10 mouse cellular contexts compared by ENCODE assay signal in genomic region chr2:29977307-29977706, GRCm38 (mm10). TPM values are rescaled to one million over a fixed set of nuclear protein-coding genes. Genes with fewer than 3 reads are reported as not detected.
A peak's percentile ranks its signal among the peaks of the same experiment; 100 is the strongest.
DNase-seq lines count a peak whose midpoint lies in the region; ATAC-seq and TF ChIP-seq lines count a peak whose summit lies in the region.
"Had no signal": no experiment of that assay in that cellular context is flagged by ENCODE, and none has a peak within 500 bp of the region (broad histone marks: within the 10 kb centered on the region; RNA-seq: fewer than 3 reads in every experiment).

No protein-coding gene starts in this region.

- H3K4me3 ChIP-seq in cerebellum, adult 2 months (replicated peaks; ENCODE audit: insufficient read depth, low read depth, low read length): no peak overlapping the region
- H3K4me3 ChIP-seq: heart, embryonic 15.5 days; megakaryocyte, embryonic 14.5 days had no signal

- DNase-seq in cerebellum, adult 2 months: peak in 1 of 2 experiments; percentile 39
- DNase-seq in cerebellum, adult 11-12 months: no peak
- peak; percentile 65 for DNase-seq in layer of hippocampus, adult 9-10 months (ENCODE audit: low spot score)
- DNase-seq in layer of hippocampus, adult 9-11 months: no peak
- DNase-seq in MEL-GATA-1-ER (ENCODE audit: extremely low read depth, low read depth): peak; percentile 26
- peak; percentile 84 for DNase-seq in naive thymus-derived CD4-positive, alpha-beta T cell, adult 2 months (ENCODE audit: low read depth)
- no peak for DNase-seq in adrenal gland, postnatal 25 days

- 0 out of 2 replicates have a peak, but pooled peaks have one; percentile 56 for ATAC-seq in erythroblast, adult 5-6 weeks (replicated peaks; ENCODE audit: low FRiP score, poor library complexity, severe bottlenecking)

- TF ChIP-seq CTCF in cerebellum, adult 2 months (IDR thresholded peaks at IDR 0.05; ENCODE audit: borderline replicate concordance, insufficient read depth, low read depth, low read length): peak; percentile 27; the same call in 1 of the 2 replicates

- no peaks in the 10 kb centered on the region for H3K27me3 ChIP-seq in cerebellum, adult 2 months (ENCODE audit: control insufficient read depth, insufficient read depth, low read length)
- H3K27me3 ChIP-seq: heart, embryonic 15.5 days; megakaryocyte, embryonic 14.5 days had no signal

- peaks cover 11% of the 10 kb centered on the region; the same call in 1 of the 2 replicates for H3K4me1 ChIP-seq in cerebellum, adult 2 months (ENCODE audit: control insufficient read depth, insufficient read depth, low read length)

- H3K27ac ChIP-seq in cerebellum, adult 2 months (ENCODE audit: insufficient read depth, low read length): no peak overlapping the region
- H3K27ac ChIP-seq: heart, embryonic 15.5 days had no signal

- no peak for TF ChIP-seq POLR2A in cerebellum, adult 2 months (IDR thresholded peaks at IDR 0.05; ENCODE audit: borderline replicate concordance, insufficient read depth, low read length)

RNA-seq across cellular contexts. Expression of gene Sptan1, which starts 11.9 kb away (rescaled TPM):
- polyA plus RNA-seq in cerebellum, adult 2 months (2012; rRNA removed): 922 and 988 TPM in 2 replicates
- 16.5 TPM in 2 replicates for total RNA-seq in erythroblast, adult 5-6 weeks (2015; ENCODE audit: low replicate concordance)
- total RNA-seq in erythroblast, adult 5-6 weeks (2017; ENCODE audit: low replicate concordance): 18.1 and 21.6 TPM in 2 replicates
- total RNA-seq in adrenal gland, postnatal 25 days (2021): 206 and 225 TPM in 2 replicates

RNA-seq across cellular contexts. Expression of gene Gle1, which starts 42.1 kb away (rescaled TPM):
- 72.7 and 74.7 TPM in 2 replicates for polyA plus RNA-seq in cerebellum, adult 2 months (2012; rRNA removed)
- 3.5 and 12.1 TPM in 2 replicates for total RNA-seq in erythroblast, adult 5-6 weeks (2015; ENCODE audit: low replicate concordance)
- total RNA-seq in erythroblast, adult 5-6 weeks (2017; ENCODE audit: low replicate concordance): 16.0 and 23.0 TPM in 2 replicates
- total RNA-seq in adrenal gland, postnatal 25 days (2021): 39.1 and 41.9 TPM in 2 replicates

Comparison
In these comparisons a context has a peak if more than half of its experiments do, and no peak if none do; other contexts are left out.
1. DNase-seq: peak in layer of hippocampus, adult 9-10 months (single experiment), MEL-GATA-1-ER (single experiment) and naive thymus-derived CD4-positive, alpha-beta T cell, adult 2 months (single experiment); none in cerebellum, adult 11-12 months (single experiment), layer of hippocampus, adult 9-11 months (single experiment) and adrenal gland, postnatal 25 days (single experiment).